Mouse (Mus musculus): ENCODE measurements around the gene Zdhhc18.

Gene Zdhhc18

GRCm38 (mm10) chr4:133603056-133603455 lies 46.9 kb downstream of the Zdhhc18 start:
- DNase-seq (ENCODE audit: low spot score in 2 of 2), result no peak

- DNase-seq (ENCODE audit: low spot score in 2 of 2), result peak; percentile 36 to 60
Measured at GRCm38 (mm10) chr4:133601721-133602218, 48.2 kb downstream of the Zdhhc18 start, which contains the start of gene Sfn. Gene Sfn (minus strand): TSS chr4:133602168.

GRCm38 (mm10) chr4:133600306-133600705 lies 49.6 kb downstream of the Zdhhc18 start:
- DNase-seq (ENCODE audit: low spot score in 2 of 2), result no peak

- DNase-seq (ENCODE audit: low spot score in 2 of 2), result peak; percentile 76 to 79
Measured at GRCm38 (mm10) chr4:133599571-133600073, 50.3 kb downstream of the Zdhhc18 start.

- no peak for DNase-seq (ENCODE audit: low spot score in 2 of 2)
Measured at GRCm38 (mm10) chr4:133599116-133599515, 50.8 kb downstream of the Zdhhc18 start.

- no peak for DNase-seq (ENCODE audit: low spot score in 2 of 2)
Measured at GRCm38 (mm10) chr4:133598616-133599015, 51.3 kb downstream of the Zdhhc18 start.

- DNase-seq (ENCODE audit: low spot score in 2 of 2), result no peak
Measured at GRCm38 (mm10) chr4:133596084-133596483, 53.9 kb downstream of the Zdhhc18 start.

GRCm38 (mm10) chr4:133595538-133595937 lies 54.4 kb downstream of the Zdhhc18 start:
- peak in 1 of 2 experiments; percentile 7 for DNase-seq (ENCODE audit: low spot score in 2 of 2)

GRCm38 (mm10) chr4:133592570-133592969 lies 57.4 kb downstream of the Zdhhc18 start:
- DNase-seq (ENCODE audit: low spot score in 2 of 2), result peak; percentile 40 to 64

GRCm38 (mm10) chr4:133584059-133584951 lies 65.6 kb downstream of the Zdhhc18 start, which contains the start of gene Gpn2:
Gene Gpn2 (plus strand): TSS chr4:133584362.
- peak; percentile 60 to 76 for DNase-seq (ENCODE audit: low spot score in 2 of 2)

- no peak for DNase-seq (ENCODE audit: low spot score in 2 of 2)
Measured at GRCm38 (mm10) chr4:133583690-133584058, 66.3 kb downstream of the Zdhhc18 start.

GRCm38 (mm10) chr4:133577983-133578382 lies 72.0 kb downstream of the Zdhhc18 start:
- DNase-seq (ENCODE audit: low spot score in 2 of 2), result no peak

GRCm38 (mm10) chr4:133574843-133575202 lies 75.1 kb downstream of the Zdhhc18 start:
- DNase-seq (ENCODE audit: low spot score in 2 of 2), result no peak

GRCm38 (mm10) chr4:133574070-133574842 lies 75.7 kb downstream of the Zdhhc18 start, which contains the start of gene Gpatch3:
Gene Gpatch3 (plus strand): TSS chr4:133574745.
- peak; percentile 74 to 88 for DNase-seq (ENCODE audit: low spot score in 2 of 2)

GRCm38 (mm10) chr4:133570066-133570466 lies 79.9 kb downstream of the Zdhhc18 start:
- DNase-seq (ENCODE audit: low spot score in 2 of 2), result no peak

- no peak for DNase-seq (ENCODE audit: low spot score in 2 of 2)
Measured at GRCm38 (mm10) chr4:133569291-133570065, 80.5 kb downstream of the Zdhhc18 start.

- no peak for DNase-seq (ENCODE audit: low spot score in 2 of 2)
Measured at GRCm38 (mm10) chr4:133567251-133567650, 82.7 kb downstream of the Zdhhc18 start.

GRCm38 (mm10) chr4:133563123-133563571 lies 86.8 kb downstream of the Zdhhc18 start:
- DNase-seq (ENCODE audit: low spot score in 2 of 2), result no peak

GRCm38 (mm10) chr4:133561622-133562021 lies 88.3 kb downstream of the Zdhhc18 start:
- no peak for DNase-seq (ENCODE audit: low spot score in 2 of 2)

GRCm38 (mm10) chr4:133559846-133560245 lies 90.1 kb downstream of the Zdhhc18 start:
- DNase-seq (ENCODE audit: low spot score in 2 of 2), result no peak

GRCm38 (mm10) chr4:133557041-133557717 lies 92.8 kb downstream of the Zdhhc18 start:
- DNase-seq (ENCODE audit: low spot score in 2 of 2), result no peak
